Mouse (Mus musculus) heart, postnatal 25 days (tissue): ENCODE results near the gene Rtl5. TPM values are rescaled to one million over a fixed set of nuclear protein-coding genes. Genes with fewer than 3 reads are reported as not detected.
"Not testable (repeated sequence)": the region's sequence is repeated elsewhere in the genome, so short reads cannot be mapped to it uniquely, and the experiment has no call there.

Experiments used
- DNase-seq: peaks from one replicate; pipeline ENCODE4 v3.0.0; 2022; ENCODE audit warnings: low spot score
- intact Hi-C: fragments of 180-260 bp; cut with DNase I; formaldehyde crosslinking; loops from one replicate; pipeline ENCODE4 v1.15.1; 2025
- total RNA-seq, 2 experiments: library from RNA; stranded (reverse); gene quantifications; 2 replicates each; pipeline ENCODE4 v1.2.3; 2021

Gene Rtl5
- 1 to 10 TPM; 1.4 to 1.8 TPM for total RNA-seq

DNA sequence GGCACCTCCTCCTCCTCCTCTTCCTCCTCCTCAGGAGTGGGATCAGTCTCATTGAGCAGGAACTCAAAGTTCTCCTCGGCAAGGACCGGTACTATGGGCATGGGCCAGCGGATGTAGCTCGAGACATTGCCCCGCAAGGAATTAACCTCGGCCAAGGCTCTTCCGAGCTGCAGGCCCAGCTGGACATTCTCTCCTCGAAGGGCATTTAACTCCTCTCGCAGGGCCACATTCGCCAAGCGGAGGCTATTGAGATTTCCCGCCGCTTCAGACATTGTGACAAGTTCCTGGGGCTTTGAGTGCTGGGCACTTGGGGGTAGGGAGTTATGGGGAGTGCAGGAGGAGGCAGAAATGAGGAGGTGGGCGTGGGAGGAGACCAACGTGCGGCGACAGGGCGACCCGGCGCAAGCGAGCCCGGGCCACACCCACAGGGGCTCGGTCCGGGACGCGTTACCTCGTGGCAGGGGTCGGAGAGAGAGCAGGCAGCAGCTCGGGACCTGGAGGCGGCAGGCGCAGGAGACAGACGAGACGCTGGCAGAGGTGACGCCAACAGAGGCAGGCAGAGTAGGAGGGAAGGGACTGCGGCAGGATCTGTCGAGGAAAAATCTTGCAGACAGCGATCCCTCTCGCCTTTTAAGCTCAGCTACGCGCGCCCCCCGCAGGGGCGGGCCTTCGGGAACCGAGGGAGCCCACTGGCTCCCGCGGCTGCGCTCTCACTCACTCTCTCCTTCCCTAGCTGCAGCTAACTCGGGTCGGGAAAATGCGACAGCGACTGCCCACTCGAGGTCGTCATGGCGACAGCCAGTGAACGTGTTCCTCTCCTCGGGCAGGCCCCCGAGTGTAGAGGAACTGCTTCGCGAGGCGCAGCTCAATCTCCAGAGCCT, at the start of gene Rtl5:
TSS of gene Rtl5 (minus strand) at position 714 of the 881 bp plus-strand sequence.
- intact Hi-C loops: loop anchor here (5.0 kb wide), 1 partner anchor 46 kb away; the partner anchor contains the start of gene Pin4
- peak; percentile 65 for DNase-seq

DNA sequence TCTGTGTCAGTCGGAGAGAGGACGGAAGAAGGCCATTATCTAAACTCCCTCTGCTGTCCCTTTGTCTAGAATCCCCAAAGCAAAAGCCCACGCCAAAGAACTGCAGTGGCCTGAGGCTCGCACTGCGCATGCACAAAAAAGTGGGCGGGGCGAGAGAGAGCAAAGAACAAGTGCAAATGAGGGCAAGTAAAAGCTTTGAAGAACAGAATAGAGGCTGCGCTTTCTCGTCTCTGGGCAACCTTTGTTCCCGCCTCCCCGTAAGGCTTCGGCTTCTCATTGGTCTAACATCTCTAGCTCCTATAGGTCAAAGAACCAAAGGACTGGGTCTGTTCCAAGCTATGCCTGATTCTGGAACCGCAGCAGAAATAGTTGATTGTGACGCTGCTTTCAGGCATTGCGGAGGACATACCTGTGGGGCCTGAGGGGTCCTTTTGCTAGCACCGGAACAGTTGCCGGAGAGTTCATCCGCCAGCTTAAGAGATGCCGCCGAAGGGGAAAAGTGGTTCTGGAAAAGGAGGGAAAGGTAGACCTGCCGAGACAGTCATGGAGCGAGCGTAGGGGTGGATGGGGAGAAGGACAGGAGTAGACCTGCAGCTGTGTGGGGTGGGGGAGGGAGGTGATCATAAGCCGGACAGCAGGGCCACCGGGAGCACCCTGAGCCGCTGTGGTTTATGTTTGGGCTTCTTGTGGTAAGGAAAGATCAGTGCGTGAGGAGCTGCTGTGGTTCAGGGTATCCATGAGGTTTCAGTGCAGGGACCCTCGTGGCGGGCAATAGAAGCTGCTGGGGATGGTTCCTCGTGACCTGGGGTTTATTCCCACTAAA, 48.1 kb upstream of the Rtl5 start, which contains the start of gene Pin4:
TSS of gene Pin4 (plus strand) at position 406 of the 823 bp plus-strand sequence.
- intact Hi-C loops: loop anchor here (2.0 to 5.0 kb wide), 2 partner anchors 38 to 47 kb away; partner anchors contain the start of genes Ercc6l and Rtl5

DNA sequence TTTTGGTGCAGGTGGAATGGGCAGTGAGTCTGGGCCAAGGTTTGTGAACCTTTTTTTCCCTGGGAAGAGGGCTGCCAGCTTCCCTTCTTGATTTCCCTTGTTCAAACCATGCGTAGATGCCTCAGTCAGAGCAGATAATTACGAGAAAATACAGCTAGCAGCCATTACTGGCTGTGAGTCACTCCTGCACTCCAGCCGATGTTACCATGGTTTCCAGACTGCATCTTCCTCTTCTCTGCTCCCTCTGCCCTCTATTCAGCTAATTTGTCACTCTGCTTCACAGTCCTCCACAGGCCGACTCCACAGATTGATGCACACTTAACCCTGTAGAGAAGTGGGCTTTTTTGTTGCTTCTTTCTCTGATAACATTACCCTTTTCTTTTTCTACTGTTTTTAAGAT, 44.6 kb upstream of the Rtl5 start:
- no peak for DNase-seq
- intact Hi-C loops: loop anchor here (5.0 kb wide), 1 partner anchor 43 kb away; the partner anchor contains the start of gene Rtl5

More for the DNA sequence above, 48.1 kb upstream of the Rtl5 start, which contains the start of gene Pin4:
- peak; percentile 87 for DNase-seq

DNA sequence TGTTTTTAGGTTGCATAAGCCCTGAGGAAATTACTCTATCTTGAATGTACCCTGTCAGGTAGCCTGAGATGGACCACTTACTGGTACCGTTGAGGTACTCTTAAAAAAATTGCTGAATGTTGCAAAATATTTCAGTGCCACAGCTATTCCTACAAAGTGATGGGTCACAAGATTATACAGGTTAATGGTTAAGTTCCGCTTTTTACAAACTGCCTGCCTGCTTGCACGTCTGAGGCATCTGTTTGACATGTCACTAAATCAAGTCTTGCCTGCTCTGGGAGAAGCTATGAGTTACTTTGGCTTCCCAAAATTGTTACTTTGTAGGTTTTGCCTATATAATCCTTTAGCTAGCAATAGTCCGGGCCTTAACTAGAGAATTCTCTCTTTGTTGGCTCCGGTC, 38.2 kb upstream of the Rtl5 start:
- DNase-seq, intact Hi-C loops: not testable (repeated sequence)

DNA sequence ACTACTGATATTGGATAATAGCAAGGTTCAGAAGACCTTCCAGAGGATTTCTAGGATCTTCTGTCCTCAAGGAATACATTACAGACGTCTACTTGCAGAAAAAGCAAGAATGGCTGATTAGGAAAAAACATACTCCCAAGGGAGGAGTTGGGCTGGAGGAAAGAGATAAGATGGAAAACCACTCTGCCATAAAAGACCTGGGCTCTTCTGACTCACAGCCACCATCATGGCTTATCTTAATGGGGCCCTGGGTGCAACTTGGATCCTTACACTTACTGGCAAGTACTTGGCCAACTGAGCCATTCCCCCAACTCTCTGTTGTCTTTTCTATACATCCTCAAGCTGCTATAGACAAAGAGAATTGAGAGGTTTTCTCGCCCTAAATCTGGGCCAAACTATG, 32.7 kb upstream of the Rtl5 start:
- intact Hi-C loops, DNase-seq: not testable (repeated sequence)

DNA sequence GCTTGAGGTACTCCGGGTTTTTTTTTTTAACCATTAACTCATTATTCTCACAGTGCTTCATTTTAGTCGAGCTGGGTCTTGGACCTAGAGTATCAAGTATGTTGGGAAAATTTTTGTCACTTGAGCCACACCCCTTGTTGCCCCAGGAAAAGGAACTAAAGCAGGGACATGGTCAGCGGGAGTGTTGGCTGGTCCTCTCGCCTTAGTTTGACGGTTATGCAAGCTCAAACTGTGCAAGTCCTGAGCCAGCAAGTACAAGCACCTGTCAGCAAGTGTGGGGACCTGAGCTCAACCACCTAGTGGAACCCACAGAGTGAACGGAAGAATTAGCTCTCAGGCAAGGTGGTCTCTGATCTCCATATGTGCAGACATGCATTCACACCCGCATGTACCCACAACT, 30.8 kb upstream of the Rtl5 start:
- DNase-seq: no peak
- intact Hi-C loops: no loop called here

DNA sequence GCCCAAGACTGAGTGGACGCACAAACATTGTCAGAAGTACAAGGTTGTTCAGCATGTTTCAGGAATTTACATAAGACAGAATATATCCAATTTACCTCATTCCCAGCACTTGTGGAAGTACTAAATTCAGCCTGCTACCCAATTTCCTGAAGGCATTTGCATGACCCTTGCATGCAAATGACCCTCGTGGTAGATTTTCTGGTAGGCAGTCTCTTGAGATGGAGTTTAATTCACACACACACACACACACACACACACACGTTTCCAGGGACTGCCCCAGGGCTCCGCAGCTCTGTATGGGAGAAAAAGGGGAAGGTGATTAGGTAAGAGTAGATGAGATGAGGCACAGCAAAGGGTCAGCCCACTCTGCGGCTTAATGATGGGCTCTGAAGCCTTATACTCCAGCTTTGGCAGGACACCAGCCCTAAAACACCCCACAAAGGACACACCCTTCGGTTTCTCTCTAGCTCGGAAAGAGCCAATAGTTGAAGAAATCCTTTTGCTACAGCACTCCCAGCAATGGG, 23.3 kb upstream of the Rtl5 start:
- intact Hi-C loops: no loop called here
- no peak for DNase-seq

DNA sequence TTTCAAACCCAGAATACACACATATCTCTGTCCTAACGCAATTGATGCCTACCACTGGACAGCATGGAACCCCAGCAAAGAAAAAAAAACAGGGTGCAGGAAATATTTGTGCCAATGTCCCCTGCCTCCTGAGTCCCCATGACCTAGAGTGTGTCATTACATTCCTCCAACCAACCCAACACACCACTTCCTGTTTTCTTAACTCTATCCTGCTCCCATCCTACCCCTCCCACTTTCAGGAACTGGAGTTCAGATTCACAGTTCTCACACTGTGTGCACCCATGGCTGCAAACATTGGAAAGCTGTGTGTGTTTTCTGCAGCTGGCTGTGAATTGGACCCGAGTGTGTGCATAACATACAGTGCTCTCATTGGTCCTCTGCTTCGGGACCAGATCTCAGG, 19.5 kb upstream of the Rtl5 start:
- intact Hi-C loops: no loop called here
- no peak for DNase-seq

DNA sequence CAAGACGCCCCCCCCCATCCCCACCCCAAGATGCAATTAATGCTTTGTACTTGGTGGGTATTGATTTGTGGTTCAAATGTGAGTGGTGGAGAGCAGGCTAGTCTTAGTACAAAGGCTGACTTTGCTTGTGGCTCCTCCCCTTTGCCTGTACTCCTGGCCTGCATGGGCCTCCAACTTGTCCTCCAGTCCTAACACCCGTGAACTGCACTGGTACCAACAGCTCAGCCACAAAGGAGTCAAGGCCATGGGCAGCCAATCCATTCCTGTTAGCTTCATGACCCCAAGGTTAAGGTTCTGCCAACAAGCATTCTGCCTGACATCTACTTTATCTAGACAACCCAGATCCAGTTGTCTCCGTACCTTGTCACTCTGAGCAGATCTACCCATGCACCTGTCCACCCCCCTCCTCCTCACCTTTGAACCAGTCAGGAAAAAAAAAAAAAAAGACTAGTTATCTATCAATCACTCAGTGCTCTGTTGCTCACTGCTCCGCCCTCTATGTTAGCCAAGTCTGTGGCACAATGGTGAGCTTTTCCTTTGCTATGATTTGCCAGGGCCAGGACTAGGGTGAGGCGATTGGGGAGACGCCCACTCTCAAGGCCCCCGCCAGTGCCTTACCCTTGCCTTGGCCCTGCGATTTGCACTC, 14.8 kb upstream of the Rtl5 start:
- no peak for DNase-seq
- intact Hi-C loops: no loop called here

DNA sequence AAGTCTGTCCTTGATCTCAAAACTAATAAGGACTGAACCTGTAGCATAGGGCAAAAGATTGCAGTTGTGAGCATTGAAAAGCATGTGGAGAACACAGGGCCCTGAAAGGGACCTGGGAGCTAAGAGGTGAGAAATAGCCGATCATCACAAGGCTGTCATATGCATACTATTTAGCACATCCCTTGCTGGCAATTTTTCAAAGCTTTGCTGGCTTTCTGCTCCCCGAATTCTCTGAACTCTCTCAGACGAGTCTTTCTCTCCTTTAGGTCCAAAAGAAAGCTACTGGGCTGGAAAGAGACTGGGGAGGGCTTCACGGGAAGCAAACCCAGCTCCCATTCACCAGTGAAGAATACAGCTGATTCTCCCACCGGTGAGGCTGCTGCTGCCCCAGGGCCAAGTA, 11.2 kb upstream of the Rtl5 start:
- no peak for DNase-seq
- intact Hi-C loops: no loop called here

DNA sequence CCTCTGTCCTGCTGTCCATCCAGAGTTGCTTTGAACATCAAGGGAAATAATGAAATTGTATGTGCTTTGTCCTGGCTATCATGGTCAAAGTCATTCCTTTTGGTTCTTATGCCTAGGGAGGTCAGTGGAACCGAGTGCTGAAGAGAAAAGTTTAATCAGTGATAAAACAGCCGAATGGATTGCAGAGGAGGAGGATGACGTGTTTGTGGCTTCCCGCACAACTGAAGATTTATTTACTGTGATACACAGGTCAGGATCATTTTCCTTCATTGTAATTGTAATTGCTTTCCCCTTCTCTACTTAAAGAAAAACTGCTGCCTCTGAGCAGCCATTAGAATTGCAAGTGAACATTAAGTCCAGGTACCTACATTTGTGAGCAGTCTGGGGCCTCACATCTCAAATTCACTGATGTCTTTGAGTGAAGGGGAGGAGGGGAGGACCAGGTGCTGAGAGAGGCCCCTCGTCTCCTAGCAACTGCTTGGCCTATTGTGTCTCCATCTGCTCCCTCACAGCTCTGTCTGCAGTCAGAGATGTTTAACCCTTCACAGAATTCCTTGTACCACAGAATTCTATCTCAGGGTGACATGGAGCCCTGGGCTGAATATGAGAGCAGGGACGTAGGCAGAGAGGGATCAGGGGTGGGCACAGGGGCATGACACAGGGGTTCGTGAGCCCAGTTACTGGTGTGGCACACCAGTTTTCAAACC, 10.6 kb upstream of the Rtl5 start:
- no peak for DNase-seq
- intact Hi-C loops: no loop called here

DNA sequence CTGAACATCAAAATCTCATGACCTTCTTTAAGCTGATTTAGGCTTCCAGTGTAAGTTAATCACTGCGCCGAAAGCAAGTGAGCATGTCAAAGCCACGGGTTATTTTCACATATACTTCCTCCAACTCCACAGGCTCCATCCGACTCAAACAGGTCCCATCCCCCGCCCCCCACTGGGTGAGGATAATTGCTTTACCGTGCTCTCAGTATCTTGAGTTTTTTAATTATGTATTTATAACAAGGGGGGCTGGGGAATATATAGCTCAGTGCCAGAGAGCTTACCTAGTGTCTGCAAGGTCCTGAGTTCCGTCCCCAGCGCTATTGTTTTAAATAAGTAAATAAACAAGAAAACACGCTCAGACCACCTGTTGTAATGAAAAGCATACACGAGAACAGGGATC, 10.0 kb upstream of the Rtl5 start:
- intact Hi-C loops: no loop called here
- DNase-seq: no peak

DNA sequence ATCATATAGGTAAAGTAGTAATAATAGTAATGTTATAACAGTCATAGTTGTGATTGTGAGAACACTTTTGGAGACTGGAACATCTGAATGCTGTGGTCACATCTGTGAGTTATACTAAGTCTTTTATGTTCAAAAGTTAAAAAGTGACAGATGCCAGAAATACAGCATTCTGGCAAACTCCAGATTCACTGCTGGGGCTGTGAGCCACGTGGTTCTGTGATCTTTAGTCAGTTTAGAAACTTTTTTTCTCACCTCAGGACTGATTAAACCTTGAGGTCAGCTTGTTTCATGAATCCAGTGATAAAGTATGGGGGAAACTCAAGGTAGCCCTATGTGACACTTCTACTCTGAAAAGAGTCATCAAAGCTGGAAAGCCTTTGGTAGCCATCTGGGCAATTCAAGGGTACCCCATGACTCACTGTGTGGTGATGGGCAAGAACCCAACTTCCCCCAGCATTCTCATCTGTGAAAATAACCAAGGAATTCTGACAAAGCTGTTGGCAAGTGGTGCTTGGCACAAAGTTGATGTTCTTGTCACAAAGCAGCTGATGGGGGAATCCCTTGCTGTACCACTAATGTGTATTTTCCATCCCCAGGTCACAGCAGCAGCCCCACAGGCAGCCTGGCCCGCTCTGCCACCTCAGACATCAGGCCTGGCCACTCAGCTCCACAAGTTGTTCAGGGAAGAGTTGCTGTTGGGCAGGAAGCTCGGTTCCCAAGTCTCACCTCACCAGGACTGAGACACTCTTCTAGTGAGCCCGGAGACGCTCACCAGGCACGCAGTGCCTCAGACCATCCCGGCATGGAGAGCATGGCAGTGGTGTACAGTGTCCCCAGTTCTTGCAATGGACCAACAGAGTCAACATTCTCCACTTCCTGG, 6.0 kb upstream of the Rtl5 start:
- intact Hi-C loops: no loop called here

DNA sequence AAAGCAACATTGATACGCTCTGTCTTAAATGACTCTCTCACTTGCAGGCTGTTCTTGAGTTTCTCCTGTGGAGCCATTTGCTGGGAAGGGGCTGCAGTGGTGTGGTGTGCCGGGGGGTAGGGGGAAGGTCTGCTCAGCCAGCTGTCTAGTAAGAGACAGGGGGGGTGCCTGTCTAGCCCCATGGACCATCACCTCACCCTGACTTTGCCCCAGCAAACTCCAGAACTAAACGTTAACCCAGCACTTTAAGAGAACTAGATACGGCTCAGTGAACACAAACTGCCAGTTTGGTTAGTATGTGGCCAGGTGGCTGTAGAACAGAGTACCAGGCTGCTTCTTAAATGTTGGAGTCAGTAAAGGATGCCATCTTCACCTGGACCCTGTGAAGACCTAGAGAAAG, 4.1 kb upstream of the Rtl5 start:
- no peak for DNase-seq
- intact Hi-C loops: no loop called here

More for the DNA sequence above, 6.0 kb upstream of the Rtl5 start:
- DNase-seq: no peak

DNA sequence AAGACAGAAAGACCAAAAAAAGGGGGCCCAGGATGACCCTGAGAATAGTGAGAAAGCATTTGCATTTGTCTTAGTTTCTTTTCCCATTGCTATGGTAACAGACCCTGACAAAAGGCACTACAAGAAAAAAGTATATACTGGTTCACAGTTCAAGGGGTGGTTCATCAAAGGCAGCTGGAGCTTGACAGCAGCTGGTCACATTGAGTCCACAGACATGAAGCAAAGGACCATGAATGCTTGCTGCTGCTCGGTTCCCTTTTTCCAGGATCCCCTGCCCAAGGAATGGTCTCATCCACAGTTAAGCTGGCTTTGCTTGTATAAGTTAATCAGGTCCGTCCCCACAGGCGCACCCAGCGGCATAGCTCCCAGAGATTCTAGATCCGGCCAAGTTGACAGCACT, 3.3 kb upstream of the Rtl5 start:
- intact Hi-C loops: loop anchor here (5.0 kb wide), 1 partner anchor 43 kb away; the partner anchor contains the start of gene Pin4
- DNase-seq: no peak

DNA sequence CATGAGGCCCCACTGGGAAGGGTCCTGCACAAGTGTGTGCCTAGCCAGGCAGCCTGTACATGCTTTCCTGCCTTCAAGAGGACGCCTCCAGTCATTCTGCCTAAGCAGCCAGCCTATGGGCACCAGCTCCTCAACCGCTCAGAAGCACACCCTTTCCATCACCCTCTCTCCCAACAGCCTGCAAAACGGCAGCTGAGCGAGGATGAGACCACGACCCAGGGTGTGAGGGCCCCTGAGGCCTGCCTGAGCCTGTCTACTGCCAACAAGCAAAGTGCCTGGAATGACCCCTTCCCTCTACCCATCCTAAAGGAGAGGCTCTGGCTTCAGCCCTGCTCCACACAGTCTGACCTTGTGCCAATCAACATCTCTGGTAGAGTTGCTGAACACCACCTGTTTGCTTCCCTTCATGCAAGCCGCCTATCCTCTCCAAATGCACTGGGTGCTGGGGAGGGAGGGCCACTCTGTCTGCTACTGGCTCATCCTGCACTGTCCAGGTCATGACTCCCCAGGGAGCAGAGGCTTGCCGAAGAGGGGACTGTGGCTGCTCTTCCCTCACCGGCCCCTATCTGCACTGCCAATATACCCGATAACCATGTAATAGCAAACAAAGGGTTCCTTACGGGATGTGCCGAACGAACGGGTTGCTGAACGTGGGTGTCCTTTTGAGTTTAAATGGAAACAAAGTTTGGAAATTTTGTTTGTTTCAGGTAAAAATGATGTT, 2.7 kb upstream of the Rtl5 start:
- intact Hi-C loops: loop anchor here (5.0 kb wide), 1 partner anchor 44 kb away; the partner anchor contains the start of gene Pin4
- DNase-seq: no peak

DNA sequence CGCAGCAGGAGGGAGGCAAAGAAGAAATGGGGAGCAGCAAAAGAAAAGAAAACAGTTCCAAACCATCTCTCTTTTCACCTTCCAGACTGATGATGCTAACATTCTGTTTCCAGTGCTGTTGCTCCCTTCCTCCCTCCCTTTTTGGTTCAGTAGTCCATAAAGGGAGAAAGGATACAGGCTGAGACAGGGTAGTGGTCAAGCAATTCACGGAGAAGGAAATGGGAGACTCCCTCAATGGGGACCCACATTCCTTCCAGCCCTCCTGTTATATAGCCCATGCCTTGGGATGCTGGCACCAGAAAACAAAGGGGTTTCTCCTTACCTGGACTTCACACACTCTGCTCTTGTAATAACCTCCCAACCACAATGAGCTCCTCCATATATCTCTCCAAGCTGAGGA, 413 bp upstream of the Rtl5 start:
- intact Hi-C loops: loop anchor here (5.0 kb wide), 1 partner anchor 46 kb away; the partner anchor contains the start of gene Pin4
- DNase-seq: no peak
